Mouse (Mus musculus) limb, embryonic 12.5 days (tissue): ENCODE measurements around the gene Tmtc2. TPM values are rescaled to one million over a fixed set of nuclear protein-coding genes. Genes with fewer than 3 reads are reported as not detected.
"Not testable (repeated sequence)": the region's sequence is repeated elsewhere in the genome, so short reads cannot be mapped to it uniquely, and the experiment has no call there.

Experiments
- ATAC-seq: fragments of 200-750 bp; cut with Nextera tagmentation; 2 replicates; pipeline ENCODE4 v1.8.0; 2017; ENCODE audit warnings: low read depth, moderate TSS enrichment; ENCODE audit not compliant: insufficient number of reproducible peaks, insufficient read depth, low FRiP score, low TSS enrichment
- H3K27ac ChIP-seq: fragments of 300-500 bp; sonication (generic); 2 replicates; pipeline ENCODE4 v1.5.1; 2016; ENCODE audit warnings: mild to moderate bottlenecking, moderate library complexity
- H3K27me3 ChIP-seq: fragments of 300-500 bp; sonication (generic); 2 replicates; pipeline ENCODE4 v1.6.1; 2016; ENCODE audit warnings: mild to moderate bottlenecking, moderate library complexity
- H3K36me3 ChIP-seq: fragments of 300-500 bp; sonication (generic); 2 replicates; pipeline ENCODE4 v1.6.1; 2016; ENCODE audit warnings: mild to moderate bottlenecking, moderate library complexity
- H3K4me1 ChIP-seq: fragments of 300-500 bp; sonication (generic); replicated peaks from 2 replicates; pipeline ENCODE4 v1.6.1; 2016
- H3K4me2 ChIP-seq: fragments of 300-500 bp; sonication (generic); 2 replicates; pipeline ENCODE4 v1.6.1; 2016; ENCODE audit warnings: mild to moderate bottlenecking, moderate library complexity
- H3K4me3 ChIP-seq: fragments of 300-500 bp; sonication (generic); replicated peaks from 2 replicates; pipeline ENCODE4 v1.5.1; 2016; ENCODE audit warnings: mild to moderate bottlenecking
- H3K9ac ChIP-seq: fragments of 300-500 bp; sonication (generic); replicated peaks from 2 replicates; pipeline ENCODE4 v1.6.1; 2016; ENCODE audit warnings: mild to moderate bottlenecking, moderate library complexity
- H3K9me3 ChIP-seq: fragments of 300-500 bp; sonication (generic); 2 replicates; pipeline ENCODE4 v1.6.1; 2016; ENCODE audit warnings: mild to moderate bottlenecking, moderate library complexity
- WGBS: fragments of 180-500 bp; shearing (Covaris S2); methylation state at CpG from one replicate; pipeline ENCODE4 v1.1.7; 2016; 5-methylcytosine and 5-hydroxymethylcytosine counted together
- polyA plus RNA-seq: library from polyadenylated mRNA; unstranded; fragments of >200 nt; fragmentation: Nextera tagmentation; extraction: Ambion mirVana; gene quantifications from 2 replicates; pipeline ENCODE4 v1.2.1, GENCODE M21; 2016

Tmtc2 gene
- polyA plus RNA-seq, 1 experiment from 2014 or later: 27.0 TPM

- Histone ChIP-seq H3K27ac (no peak overlapping the region), H3K4me2 (no peak overlapping the region), H3K9ac (no peak overlapping the region), H3K9me3 (no peaks in the 10 kb centered on the region), H3K4me3 (no peak overlapping the region), H3K36me3 (no peaks in the 10 kb centered on the region), H3K4me1 (peaks cover 12% of the 10 kb centered on the region), H3K27me3 (no peaks in the 10 kb centered on the region)
- WGBS: 84% methylated on average over 7 of the region's 7 CpGs
- no peak for ATAC-seq
These were observed 287.2 kb downstream of the Tmtc2 start for GRCm38 (mm10) chr10:105287064-105287463.

- no peaks in the 10 kb centered on the region for H3K27me3 ChIP-seq
- no peak overlapping the region for H3K9ac ChIP-seq
- H3K4me2 ChIP-seq: no peak overlapping the region
- no peaks in the 10 kb centered on the region for H3K9me3 ChIP-seq
- no peaks in the 10 kb centered on the region for H3K36me3 ChIP-seq
- H3K4me3 ChIP-seq: no peak overlapping the region
- WGBS: 72% methylated on average over 2 of the region's 2 CpGs
- no peak for ATAC-seq
- peaks cover 12% of the 10 kb centered on the region for H3K4me1 ChIP-seq
- H3K27ac ChIP-seq: no peak overlapping the region
These were observed 288.0 kb downstream of the Tmtc2 start for GRCm38 (mm10) chr10:105286221-105286620.

- Histone ChIP-seq H3K4me3 (no peak overlapping the region), H3K27me3 (no peaks in the 10 kb centered on the region), H3K27ac (peak overlapping the region; percentile 67), H3K9ac (no peak overlapping the region), H3K9me3 (no peaks in the 10 kb centered on the region), H3K4me1 (peaks cover 12% of the 10 kb centered on the region), H3K36me3 (no peaks in the 10 kb centered on the region), H3K4me2 (no peak overlapping the region)
- ATAC-seq: no peak
- 19% methylated on average over 6 of the region's 6 CpGs for WGBS
These were observed 290.1 kb downstream of the Tmtc2 start for GRCm38 (mm10) chr10:105284171-105284570.

GRCm38 (mm10) chr10:105280933-105281332 lies 293.3 kb downstream of the Tmtc2 start:
- no peak overlapping the region for H3K9ac ChIP-seq

GRCm38 (mm10) chr10:105260053-105260452 lies 314.2 kb downstream of the Tmtc2 start:
- WGBS: 79% methylated on average over 3 of the region's 3 CpGs

More at GRCm38 (mm10) chr10:105280933-105281332, 293.3 kb downstream of the Tmtc2 start:
- Histone ChIP-seq H3K27me3 (no peaks in the 10 kb centered on the region), H3K36me3 (no peaks in the 10 kb centered on the region), H3K9me3 (no peaks in the 10 kb centered on the region), H3K4me1 (peaks cover 12% of the 10 kb centered on the region), H3K27ac (no peak overlapping the region), H3K4me2 (no peak overlapping the region), H3K4me3 (no peak overlapping the region)
- ATAC-seq: no peak
- 84% methylated on average over 3 of the region's 3 CpGs for whole genome bisulfite sequencing

GRCm38 (mm10) chr10:105238291-105238690 lies 336.0 kb downstream of the Tmtc2 start:
- H3K27me3 ChIP-seq, H3K4me1 ChIP-seq, H3K9ac ChIP-seq, H3K4me3 ChIP-seq, H3K4me2 ChIP-seq, H3K9me3 ChIP-seq, H3K36me3 ChIP-seq, H3K27ac ChIP-seq, ATAC-seq: not testable (repeated sequence)
- WGBS: 83% methylated on average over 22 of the region's 22 CpGs

More at GRCm38 (mm10) chr10:105260053-105260452, 314.2 kb downstream of the Tmtc2 start:
- ATAC-seq: no peak
- no peak overlapping the region for H3K9ac ChIP-seq
- no peak overlapping the region for H3K27ac ChIP-seq
- no peak overlapping the region for H3K4me3 ChIP-seq
- no peaks in the 10 kb centered on the region for H3K36me3 ChIP-seq
- H3K4me1 ChIP-seq: no peaks in the 10 kb centered on the region
- H3K9me3 ChIP-seq: no peaks in the 10 kb centered on the region
- no peaks in the 10 kb centered on the region for H3K27me3 ChIP-seq
- no peak overlapping the region for H3K4me2 ChIP-seq

- Histone ChIP-seq H3K4me3 (no peak overlapping the region), H3K4me2 (no peak overlapping the region), H3K27me3 (no peaks in the 10 kb centered on the region), H3K4me1 (no peaks in the 10 kb centered on the region), H3K9me3 (no peaks in the 10 kb centered on the region), H3K36me3 (0 out of 2 replicates have a peak, but pooled peaks cover 2% of the 10 kb centered on the region), H3K9ac (no peak overlapping the region), H3K27ac (no peak overlapping the region)
- WGBS: 91% methylated on average over 2 of the region's 2 CpGs
- ATAC-seq: no peak
These were observed 341.4 kb downstream of the Tmtc2 start for GRCm38 (mm10) chr10:105232864-105233263.

GRCm38 (mm10) chr10:105230416-105230815 lies 343.8 kb downstream of the Tmtc2 start:
- 55% methylated on average over 7 of the region's 7 CpGs for WGBS
- H3K4me3 ChIP-seq: no peak overlapping the region
- no peaks in the 10 kb centered on the region for H3K27me3 ChIP-seq
- H3K36me3 ChIP-seq: no peaks in the 10 kb centered on the region
- H3K4me2 ChIP-seq: no peak overlapping the region
- no peaks in the 10 kb centered on the region for H3K4me1 ChIP-seq
- H3K9ac ChIP-seq: no peak overlapping the region
- H3K9me3 ChIP-seq: no peaks in the 10 kb centered on the region
- no peak for ATAC-seq
- no peak overlapping the region for H3K27ac ChIP-seq

- ATAC-seq: no peak
- 93% methylated on average over 2 of the region's 2 CpGs for WGBS
These were observed 345.6 kb downstream of the Tmtc2 start for GRCm38 (mm10) chr10:105228623-105229022.

GRCm38 (mm10) chr10:105227631-105228030 lies 346.6 kb downstream of the Tmtc2 start:
- no peak for ATAC-seq
- H3K4me1 ChIP-seq: no peaks in the 10 kb centered on the region
- 36% methylated on average over 5 of the region's 5 CpGs for WGBS
- H3K4me3 ChIP-seq: no peak overlapping the region
- no peaks in the 10 kb centered on the region for H3K27me3 ChIP-seq
- H3K9me3 ChIP-seq: no peaks in the 10 kb centered on the region
- no peaks in the 10 kb centered on the region for H3K36me3 ChIP-seq
- no peak overlapping the region for H3K27ac ChIP-seq
- no peak overlapping the region for H3K4me2 ChIP-seq
- no peak overlapping the region for H3K9ac ChIP-seq

More at GRCm38 (mm10) chr10:105228623-105229022, 345.6 kb downstream of the Tmtc2 start:
- no peaks in the 10 kb centered on the region for H3K9me3 ChIP-seq
- no peaks in the 10 kb centered on the region for H3K27me3 ChIP-seq
- H3K9ac ChIP-seq: no peak overlapping the region
- H3K4me1 ChIP-seq: no peaks in the 10 kb centered on the region
- H3K27ac ChIP-seq: no peak overlapping the region
- no peak overlapping the region for H3K4me2 ChIP-seq
- no peaks in the 10 kb centered on the region for H3K36me3 ChIP-seq
- H3K4me3 ChIP-seq: no peak overlapping the region

GRCm38 (mm10) chr10:105225714-105226113 lies 348.5 kb downstream of the Tmtc2 start:
- H3K9ac ChIP-seq: no peak overlapping the region
- no peaks in the 10 kb centered on the region for H3K27me3 ChIP-seq
- WGBS: 85% methylated on average over 6 of the region's 6 CpGs
- H3K27ac ChIP-seq: no peak overlapping the region
- no peaks in the 10 kb centered on the region for H3K4me1 ChIP-seq
- H3K9me3 ChIP-seq: no peaks in the 10 kb centered on the region
- H3K4me3 ChIP-seq: no peak overlapping the region
- ATAC-seq: no peak
- H3K36me3 ChIP-seq: no peaks in the 10 kb centered on the region
- no peak overlapping the region for H3K4me2 ChIP-seq

- 91% methylated on average over 5 of the region's 5 CpGs for WGBS
- Histone ChIP-seq H3K27me3 (no peaks in the 10 kb centered on the region), H3K9me3 (no peaks in the 10 kb centered on the region), H3K27ac (no peak overlapping the region), H3K4me1 (no peaks in the 10 kb centered on the region), H3K9ac (no peak overlapping the region), H3K4me2 (no peak overlapping the region), H3K4me3 (no peak overlapping the region), H3K36me3 (no peaks in the 10 kb centered on the region)
- ATAC-seq: no peak
These were observed 351.3 kb downstream of the Tmtc2 start for GRCm38 (mm10) chr10:105222904-105223303.
